Mouse (Mus musculus) limb, embryonic 11.5 days (tissue): ENCODE data around the gene Rmnd5b. TPM values are rescaled to one million over a fixed set of nuclear protein-coding genes. Genes with fewer than 3 reads are reported as not detected.

Experiments used
- ATAC-seq: fragments of 200-750 bp; cut with Nextera tagmentation; 2 replicates; pipeline ENCODE4 v1.8.0; 2017; ENCODE audit warnings: low read depth; ENCODE audit not compliant: insufficient number of reproducible peaks, low FRiP score, low TSS enrichment
- DNase-seq: peaks from one replicate; pipeline ENCODE4 v3.0.0-alpha.2; 2015; ENCODE audit warnings: low spot score
- H3K27ac ChIP-seq: fragments of 300-500 bp; sonication (generic); replicated peaks from 2 replicates; pipeline ENCODE4 v1.5.1; 2014; ENCODE audit warnings: low read depth, mild to moderate bottlenecking, low read length
- H3K27me3 ChIP-seq: fragments of 300-500 bp; sonication (generic); 2 replicates; pipeline ENCODE4 v1.6.1; 2014; ENCODE audit warnings: mild to moderate bottlenecking, low read length, mixed read lengths; ENCODE audit not compliant: control insufficient read depth, insufficient read depth
- H3K36me3 ChIP-seq: fragments of 300-500 bp; sonication (generic); 2 replicates; pipeline ENCODE4 v1.6.1; 2014; ENCODE audit warnings: mild to moderate bottlenecking, low read length, moderate library complexity, mixed read lengths; ENCODE audit not compliant: control insufficient read depth, insufficient read depth
- H3K4me1 ChIP-seq: fragments of 300-500 bp; sonication (generic); 2 replicates; pipeline ENCODE4 v1.6.1; 2014; ENCODE audit warnings: low read length, mixed read lengths; ENCODE audit not compliant: control insufficient read depth, insufficient read depth
- H3K4me2 ChIP-seq: fragments of 300-500 bp; sonication (generic); 2 replicates; pipeline ENCODE4 v1.6.1; 2014; ENCODE audit warnings: low read depth, mild to moderate bottlenecking, moderate library complexity; ENCODE audit not compliant: severe bottlenecking
- H3K4me3 ChIP-seq: fragments of 300-500 bp; sonication (generic); 2 replicates; pipeline ENCODE4 v1.5.1; 2014; ENCODE audit warnings: low read depth, low read length
- H3K9ac ChIP-seq: fragments of 300-500 bp; sonication (generic); 2 replicates; pipeline ENCODE4 v1.6.1; 2014; ENCODE audit warnings: mild to moderate bottlenecking, low read length
- H3K9me3 ChIP-seq: fragments of 300-500 bp; sonication (generic); 2 replicates; pipeline ENCODE4 v1.6.1; 2016; ENCODE audit warnings: low read length; ENCODE audit not compliant: control insufficient read depth
- WGBS: fragments of 180-500 bp; shearing (Covaris S2); extraction: QIAGEN DNeasy Blood & Tissue Kit; methylation state at CpG from one replicate; pipeline ENCODE4 v1.1.7; 2014; 5-methylcytosine and 5-hydroxymethylcytosine counted together
- polyA plus RNA-seq: library from polyadenylated mRNA; unstranded; fragments of >200 nt; fragmentation: Nextera tagmentation; extraction: Ambion mirVana; gene quantifications from 2 replicates; pipeline ENCODE4 v1.2.1, GENCODE M21; 2014

Gene Rmnd5b
- polyA plus RNA-seq, 1 experiment from 2014 or later: 38.1 TPM

- DNase-seq (no peak), ATAC-seq (no peak)
- H3K4me2 ChIP-seq: no peak overlapping the region
- H3K36me3 ChIP-seq: peaks cover 16% of the 10 kb centered on the region; the same call in 1 of the 2 replicates
- 91% methylated on average over 9 of the region's 9 CpGs for WGBS
- no peak overlapping the region for H3K4me3 ChIP-seq
- no peak overlapping the region for H3K27ac ChIP-seq
- H3K9ac ChIP-seq: no peak overlapping the region
- H3K27me3 ChIP-seq: no peaks in the 10 kb centered on the region
- no peaks in the 10 kb centered on the region for H3K9me3 ChIP-seq
- no peaks in the 10 kb centered on the region for H3K4me1 ChIP-seq
Measured at GRCm38 (mm10) chr11:51627425-51627824, 8.3 kb downstream of the Rmnd5b start.

- Histone ChIP-seq H3K4me3 (no peak overlapping the region), H3K9me3 (no peaks in the 10 kb centered on the region), H3K36me3 (peaks cover 19% of the 10 kb centered on the region; the same call in 1 of the 2 replicates), H3K27me3 (no peaks in the 10 kb centered on the region), H3K27ac (no peak overlapping the region), H3K9ac (no peak overlapping the region), H3K4me2 (no peak overlapping the region), H3K4me1 (peaks cover 4% of the 10 kb centered on the region; the same call in 1 of the 2 replicates)
- ATAC-seq: no peak
- no peak for DNase-seq
- WGBS: 86% methylated on average over 5 of the region's 5 CpGs
Measured at GRCm38 (mm10) chr11:51625187-51625820, 10.4 kb downstream of the Rmnd5b start.

GRCm38 (mm10) chr11:51622971-51623491 is 12.7 kb downstream of the Rmnd5b start:
- Histone ChIP-seq H3K4me2 (no peak overlapping the region), H3K9me3 (no peaks in the 10 kb centered on the region), H3K27me3 (no peaks in the 10 kb centered on the region), H3K9ac (no peak overlapping the region), H3K36me3 (peaks cover 19% of the 10 kb centered on the region; the same call in 1 of the 2 replicates), H3K4me3 (no peak overlapping the region), H3K27ac (no peak overlapping the region), H3K4me1 (peaks cover 4% of the 10 kb centered on the region; the same call in 1 of the 2 replicates)
- ATAC-seq (no peak), DNase-seq (no peak)
- 94% methylated on average over 7 of the region's 7 CpGs for WGBS

GRCm38 (mm10) chr11:51621776-51622175 is 13.9 kb downstream of the Rmnd5b start:
- ATAC-seq: no peak
- peaks cover 19% of the 10 kb centered on the region; the same call in 1 of the 2 replicates for H3K36me3 ChIP-seq
- WGBS: 97% methylated on average over 2 of the region's 2 CpGs
- H3K27me3 ChIP-seq: no peaks in the 10 kb centered on the region
- H3K27ac ChIP-seq: no peak overlapping the region
- no peak overlapping the region for H3K9ac ChIP-seq
- no peak overlapping the region for H3K4me2 ChIP-seq
- H3K9me3 ChIP-seq: no peaks in the 10 kb centered on the region
- DNase-seq: no peak
- peaks cover 4% of the 10 kb centered on the region; the same call in 1 of the 2 replicates for H3K4me1 ChIP-seq
- no peak overlapping the region for H3K4me3 ChIP-seq

GRCm38 (mm10) chr11:51620084-51620483 is 15.6 kb downstream of the Rmnd5b start:
- peak overlapping the region; percentile 77 for H3K9ac ChIP-seq
- peak overlapping the region; percentile 76 for H3K4me2 ChIP-seq
- peak overlapping the region; percentile 81 for H3K4me3 ChIP-seq
- peaks cover 4% of the 10 kb centered on the region; the same call in 1 of the 2 replicates for H3K4me1 ChIP-seq
- no peak overlapping the region for H3K27ac ChIP-seq
- no peaks in the 10 kb centered on the region for H3K9me3 ChIP-seq
- DNase-seq (no peak), ATAC-seq (no peak)
- H3K27me3 ChIP-seq: no peaks in the 10 kb centered on the region
- 3% methylated on average over 11 of the region's 11 CpGs for WGBS
- H3K36me3 ChIP-seq: peaks cover 18% of the 10 kb centered on the region; the same call in 1 of the 2 replicates

GRCm38 (mm10) chr11:51619409-51620060 is 16.2 kb downstream of the Rmnd5b start, which contains the start of gene Nhp2:
Nhp2 (plus strand) TSS chr11:51619735.
- peak within 1 kb of the TSS; percentile 77 for H3K9ac ChIP-seq
- H3K27ac ChIP-seq: no peak within 1 kb of the TSS
- under 1% methylated on average over 51 of the region's 51 CpGs for WGBS
- no peaks in the 10 kb centered on the region for H3K9me3 ChIP-seq
- H3K27me3 ChIP-seq: no peaks in the 10 kb centered on the region
- peak within 1 kb of the TSS; percentile 81 for H3K4me3 ChIP-seq
- H3K4me2 ChIP-seq: peak within 1 kb of the TSS; percentile 76
- DNase-seq: peak; percentile 95
- ATAC-seq: peak; percentile 91
- H3K36me3 ChIP-seq: peaks cover 15% of the 10 kb centered on the region; the same call in 1 of the 2 replicates
- peaks cover 6% of the 10 kb centered on the region; the same call in 1 of the 2 replicates for H3K4me1 ChIP-seq

- Histone ChIP-seq H3K4me3 (peak overlapping the region; percentile 81), H3K27me3 (no peaks in the 10 kb centered on the region), H3K27ac (no peak overlapping the region), H3K9me3 (no peaks in the 10 kb centered on the region), H3K9ac (no peak overlapping the region), H3K4me1 (peaks cover 6% of the 10 kb centered on the region; the same call in 1 of the 2 replicates), H3K36me3 (peaks cover 12% of the 10 kb centered on the region; the same call in 1 of the 2 replicates), H3K4me2 (peak overlapping the region; percentile 76; the same call in 1 of the 2 replicates)
- WGBS: 57% methylated on average over 8 of the region's 8 CpGs
- ATAC-seq (peak; percentile 27; the same call in 1 of the 2 replicates), DNase-seq (no peak)
Measured at GRCm38 (mm10) chr11:51618894-51619408, 16.7 kb downstream of the Rmnd5b start.

- Histone ChIP-seq H3K36me3 (peaks cover 4% of the 10 kb centered on the region; the same call in 1 of the 2 replicates), H3K9ac (no peak overlapping the region), H3K27me3 (no peaks in the 10 kb centered on the region), H3K4me1 (peaks cover 6% of the 10 kb centered on the region; the same call in 1 of the 2 replicates), H3K4me3 (no peak overlapping the region), H3K27ac (no peak overlapping the region), H3K9me3 (no peaks in the 10 kb centered on the region), H3K4me2 (no peak overlapping the region)
- DNase-seq (peak; percentile 81), ATAC-seq (no peak; the same call in 1 of the 2 replicates)
- WGBS: 4% methylated on average over 4 of the region's 4 CpGs
Measured at GRCm38 (mm10) chr11:51617693-51618092, 18.0 kb downstream of the Rmnd5b start.
